Mouse (Mus musculus) liver, adult 2 months (tissue): ENCODE measurements at regions not wholly inside any gene's neighbourhood (a gene's known extent, or its start where the extent isn't known, plus 50 kb on each side); places are given as distances from the start of the nearest gene placed in this dataset.
A peak's percentile ranks its signal among the peaks of the same experiment; 100 is the strongest.

Experiments
- CTCF ChIP-seq: fragments of 200-500 bp; IDR thresholded peaks from 2 replicates; pipeline ENCODE4 v1.5.1; 2011; ENCODE audit warnings: low read depth, low read length, control low read depth
- POLR2A ChIP-seq: fragments of 200-500 bp; IDR thresholded peaks from 2 replicates; pipeline ENCODE4 v1.6.1; 2011; ENCODE audit warnings: low read length, control low read depth; ENCODE audit not compliant: insufficient read depth; ENCODE audit errors: extremely low read depth

DNA sequence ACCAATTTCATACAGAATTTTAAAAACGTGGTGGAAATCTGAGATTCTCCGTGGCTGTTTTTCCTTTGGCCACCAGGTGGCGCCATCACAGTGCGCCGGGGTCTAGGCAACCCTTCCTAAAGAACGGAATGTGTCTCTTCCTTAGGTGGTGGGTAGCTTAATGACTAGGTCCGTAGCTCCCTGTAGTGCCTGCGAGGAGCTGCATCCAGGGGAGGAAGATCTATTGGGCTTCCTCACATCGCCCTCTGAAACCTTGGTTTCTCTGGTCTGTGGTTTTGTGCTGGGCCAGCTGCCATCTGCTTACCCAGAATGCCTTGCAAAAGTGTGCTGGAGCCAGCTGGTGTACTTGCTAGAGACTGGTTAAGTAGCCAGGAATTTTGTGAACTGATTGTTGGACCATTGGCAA lies 107.6 kb downstream of the Slc4a3 start:
- no peak for TF ChIP-seq POLR2A
- peak; percentile 85 for TF ChIP-seq CTCF
